Mouse (Mus musculus) mouse embryonic stem cell (cell line): ENCODE measurements around the gene Csgalnact2.

Experiments used
- in situ Hi-C, 2 experiments: fragments of 300-500 bp; cut with MboI; formaldehyde crosslinking; loops; 1 replicate in 1 of 2; 3 replicates in 1 of 2; pipeline ENCODE4 v1.14.3; 2019 to 2020; ENCODE audit warnings: low sequenced_read_pairs in 2 of 2, low pct_unique_long_range_greater_than_20kb in 1 of 2, mixed read lengths in 1 of 2; ENCODE audit not compliant: unreplicated experiment in 1 of 2

Csgalnact2 gene

GRCm38 (mm10) chr6:118138731-118139709, at the start of gene Csgalnact2:
Csgalnact2 (minus strand) TSS chr6:118139140.
- in situ Hi-C loops: no loop called here

- in situ Hi-C loops: no loop called here
Observed at GRCm38 (mm10) chr6:118188599-118188998, 49.7 kb upstream of the Csgalnact2 start.

GRCm38 (mm10) chr6:118187285-118187641, 48.3 kb upstream of the Csgalnact2 start:
- in situ Hi-C loops: no loop called here

DNA sequence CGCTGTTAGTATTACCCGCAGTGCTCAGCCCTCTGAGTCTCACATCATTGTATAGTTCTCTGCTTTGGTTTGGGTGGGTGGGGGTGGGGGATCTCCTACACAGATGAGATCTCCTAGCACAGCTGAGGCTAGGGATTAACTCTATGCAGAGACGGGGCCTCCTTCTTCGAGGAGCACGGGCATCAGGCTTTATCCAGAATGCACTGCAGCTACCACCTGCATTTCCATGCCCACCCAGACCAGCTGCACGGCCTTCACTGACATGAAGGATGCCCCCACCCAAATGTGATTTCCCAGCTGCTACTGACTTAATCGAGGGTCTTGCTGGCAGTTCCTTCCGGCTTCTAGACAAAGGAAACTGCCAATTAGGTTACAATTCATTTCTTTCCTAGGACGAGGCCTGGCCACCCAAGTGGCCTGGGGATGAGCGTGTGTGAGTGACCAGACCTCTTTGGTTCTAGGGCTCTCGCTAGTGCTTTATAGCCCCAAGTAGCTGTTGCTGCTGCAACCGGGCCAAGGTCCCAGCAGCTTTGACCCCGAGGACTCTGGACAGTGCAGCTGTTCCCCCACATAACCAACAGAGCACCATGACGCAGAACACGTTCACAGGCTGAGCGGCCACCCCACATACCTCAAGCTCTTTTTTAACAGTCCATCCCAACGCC, 47.8 kb upstream of the Csgalnact2 start:
- in situ Hi-C loops: no loop called here

DNA sequence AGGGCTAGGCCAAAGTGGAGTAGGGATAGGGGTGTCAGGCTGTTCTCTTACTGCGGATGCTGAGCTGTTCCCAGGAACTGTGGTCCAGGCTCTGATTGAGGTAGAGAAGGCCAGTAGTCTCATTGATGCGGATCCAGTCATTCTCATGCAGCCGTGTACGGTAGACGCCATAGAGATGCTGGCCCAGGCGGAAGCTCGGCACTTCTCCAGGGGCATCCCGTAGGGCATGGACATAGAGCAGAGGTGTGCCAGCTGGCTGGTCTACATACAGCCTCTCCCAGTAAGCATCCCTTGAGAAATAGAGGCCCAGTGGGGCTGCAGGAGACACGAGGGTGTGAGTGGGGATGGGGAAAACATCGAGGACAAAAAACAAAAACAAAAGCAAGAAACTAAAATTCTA, 45.2 kb upstream of the Csgalnact2 start:
- in situ Hi-C loops: no loop called here

GRCm38 (mm10) chr6:118180085-118180423, 41.1 kb upstream of the Csgalnact2 start:
- in situ Hi-C loops: no loop called here

GRCm38 (mm10) chr6:118179316-118180084, 40.6 kb upstream of the Csgalnact2 start:
- in situ Hi-C loops: loop anchor here (5.0 to 10.0 kb wide), 2 partner anchors 195 to 198 kb away; no protein-coding TSS in a partner anchor

- in situ Hi-C loops: loop anchor here in 1 of 2 experiments (10.0 kb wide), 1 partner anchor 201 kb away; no protein-coding TSS in a partner anchor
Observed at GRCm38 (mm10) chr6:118173975-118174328, 35.0 kb upstream of the Csgalnact2 start.

- in situ Hi-C loops: loop anchor here in 1 of 2 experiments (10.0 kb wide), 1 partner anchor 201 kb away; no protein-coding TSS in a partner anchor
Observed at GRCm38 (mm10) chr6:118173251-118173974, 34.5 kb upstream of the Csgalnact2 start.

- in situ Hi-C loops: loop anchor here in 1 of 2 experiments (10.0 kb wide), 1 partner anchor 203 kb away; no protein-coding TSS in a partner anchor
Observed at GRCm38 (mm10) chr6:118171386-118171785, 32.4 kb upstream of the Csgalnact2 start.

DNA sequence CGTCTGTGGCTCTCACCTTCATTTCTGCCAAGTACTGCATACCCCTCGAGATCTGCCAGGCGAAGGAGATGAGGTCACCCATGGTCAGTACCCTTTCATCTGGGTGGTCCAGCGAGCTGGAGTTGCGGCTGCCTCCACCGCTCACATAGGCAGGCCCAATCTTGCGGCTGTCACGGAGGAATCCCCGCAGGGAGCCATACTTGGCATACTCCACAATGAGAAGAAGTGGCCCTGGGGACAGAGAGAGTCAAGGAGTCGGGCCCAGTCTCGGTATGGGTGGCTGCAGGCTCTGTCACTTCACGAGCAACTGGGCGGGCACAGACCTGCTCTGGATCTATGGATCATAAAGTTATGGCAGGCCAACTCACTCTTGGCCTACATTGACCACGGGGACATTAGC, 29.2 kb upstream of the Csgalnact2 start:
- in situ Hi-C loops: no loop called here

DNA sequence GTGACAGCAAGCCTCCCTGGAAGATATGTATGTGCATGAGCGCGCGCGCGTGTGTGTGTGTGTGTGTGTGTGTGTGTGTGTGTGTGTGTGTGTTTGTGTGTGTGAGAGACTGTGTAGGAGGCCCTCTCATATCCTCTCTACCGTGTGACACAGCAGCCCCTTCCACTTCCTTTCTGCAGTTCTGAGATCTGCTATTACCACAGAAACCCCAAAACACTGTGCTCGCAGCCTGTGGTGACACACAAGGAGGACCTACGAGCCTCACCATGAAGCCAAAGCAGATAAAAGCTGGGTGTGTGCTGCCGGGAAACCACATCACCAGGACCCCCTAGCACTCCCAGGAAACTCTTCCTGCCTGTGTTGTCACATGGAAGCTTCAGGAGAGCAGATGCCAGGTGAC, 28.1 kb upstream of the Csgalnact2 start:
- in situ Hi-C loops: no loop called here

DNA sequence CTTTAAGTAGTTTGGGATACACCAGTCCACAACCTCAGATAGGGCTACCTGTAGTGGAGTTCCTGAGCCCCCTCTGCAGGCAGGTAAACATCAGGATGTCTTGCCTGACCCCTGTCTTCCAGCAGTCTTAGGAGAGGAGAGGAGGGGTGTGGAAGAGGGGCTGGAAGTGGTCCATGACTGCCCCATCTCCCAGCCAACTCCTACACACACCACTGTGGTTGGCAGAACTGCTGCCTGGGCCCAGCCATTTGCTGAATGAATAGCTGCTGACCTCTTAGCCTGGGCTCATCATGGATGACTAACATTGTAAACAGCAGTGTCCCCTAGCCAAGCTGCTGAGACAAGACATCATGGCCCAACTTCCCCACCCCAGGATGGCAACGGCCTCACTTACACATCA, 26.6 kb upstream of the Csgalnact2 start:
- in situ Hi-C loops: no loop called here

DNA sequence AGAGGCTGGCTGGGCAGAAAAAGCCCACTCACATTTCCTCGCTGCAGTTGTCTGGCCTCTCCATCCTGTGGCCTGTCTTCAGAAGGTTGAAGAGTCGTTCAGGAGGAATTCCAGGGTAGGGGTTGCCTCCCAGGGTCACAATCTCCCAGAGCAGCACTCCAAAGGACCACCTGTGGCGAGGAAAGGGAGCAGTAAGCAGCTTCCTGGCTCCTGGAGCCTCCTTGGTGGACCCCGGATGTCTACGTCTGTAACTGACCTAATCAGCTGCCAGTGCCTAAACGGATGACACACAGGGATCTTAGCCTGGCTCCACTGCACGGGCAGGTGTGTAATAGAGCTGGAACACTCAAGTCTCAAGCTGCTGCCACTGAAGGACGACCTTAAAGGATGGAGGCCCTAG, 25.8 kb upstream of the Csgalnact2 start:
- in situ Hi-C loops: no loop called here

- in situ Hi-C loops: no loop called here
Observed at GRCm38 (mm10) chr6:118163086-118163485, 24.1 kb upstream of the Csgalnact2 start.

DNA sequence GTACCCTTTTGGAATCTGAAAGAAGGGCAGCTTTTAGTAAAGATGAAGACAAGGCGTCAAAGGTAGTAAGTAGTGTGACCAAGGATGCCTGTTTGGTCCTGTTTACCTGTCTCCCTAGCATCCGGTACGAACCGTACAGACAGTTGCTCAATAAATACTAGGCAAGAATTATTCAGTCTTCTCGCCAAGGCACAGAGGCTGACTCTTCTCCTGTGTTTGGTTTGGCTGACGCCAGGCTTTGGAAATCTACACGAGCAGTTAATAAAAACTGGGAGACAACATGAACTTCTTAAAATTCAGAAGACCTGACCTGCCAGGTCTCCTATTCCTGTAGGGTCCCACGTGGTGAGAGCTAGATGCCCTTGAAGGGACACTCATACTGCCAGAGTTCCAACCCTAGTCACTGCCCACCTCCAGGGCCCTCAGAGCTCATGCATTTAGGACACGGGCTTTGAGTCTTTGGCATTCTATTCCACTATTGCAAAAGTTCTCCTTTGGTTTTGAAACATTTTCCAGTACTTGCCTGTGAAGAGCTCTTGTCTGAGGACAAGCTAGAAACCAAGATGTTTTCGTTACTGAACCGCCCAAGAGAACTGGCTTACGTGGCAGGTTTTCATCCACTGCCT, 23.6 kb upstream of the Csgalnact2 start:
- in situ Hi-C loops: no loop called here

DNA sequence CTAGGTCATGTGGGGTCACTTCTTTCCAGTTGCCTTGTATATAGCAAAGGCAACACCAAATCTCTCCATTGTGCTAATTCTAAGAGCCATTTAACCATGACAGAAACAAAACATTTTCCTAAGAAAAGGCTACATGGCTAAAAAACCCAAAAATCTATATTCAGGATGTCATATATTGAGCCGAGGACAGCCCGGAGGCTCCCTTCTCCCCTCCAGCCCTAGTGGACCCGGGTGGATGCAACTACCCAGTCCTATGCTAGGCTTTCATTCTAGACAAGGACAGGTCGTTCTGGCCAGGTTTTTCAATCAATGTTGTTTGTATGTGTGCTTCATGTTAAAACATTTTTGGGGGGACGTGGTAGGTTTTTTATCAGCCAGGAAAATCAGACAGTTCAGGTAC, 14.2 kb upstream of the Csgalnact2 start:
- in situ Hi-C loops: no loop called here

DNA sequence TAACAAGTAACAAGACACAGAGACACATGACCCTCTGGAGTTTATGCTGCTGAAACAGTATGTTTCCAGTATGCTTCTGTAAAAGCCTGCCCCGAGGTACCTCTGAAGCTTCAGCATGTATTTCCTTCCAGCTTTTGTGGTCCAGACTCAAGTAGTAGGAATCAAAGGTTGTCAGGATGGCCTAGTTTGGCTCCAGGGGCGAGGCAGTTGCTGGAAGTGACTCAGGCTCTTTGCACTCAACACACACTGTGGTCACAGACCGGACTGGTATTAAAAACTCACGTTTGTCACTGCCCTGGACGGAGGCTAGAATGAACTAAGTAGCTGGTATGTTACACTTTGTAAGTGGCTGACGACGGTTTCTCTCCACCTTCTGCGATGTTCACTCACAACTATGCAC, 12.0 kb upstream of the Csgalnact2 start:
- in situ Hi-C loops: no loop called here
